Mouse (Mus musculus): ENCODE measurements at regions not wholly inside any gene's neighbourhood (a gene's known extent, or its start where the extent isn't known, plus 50 kb on each side); places are given as distances from the start of the nearest gene placed in this dataset.

DNA sequence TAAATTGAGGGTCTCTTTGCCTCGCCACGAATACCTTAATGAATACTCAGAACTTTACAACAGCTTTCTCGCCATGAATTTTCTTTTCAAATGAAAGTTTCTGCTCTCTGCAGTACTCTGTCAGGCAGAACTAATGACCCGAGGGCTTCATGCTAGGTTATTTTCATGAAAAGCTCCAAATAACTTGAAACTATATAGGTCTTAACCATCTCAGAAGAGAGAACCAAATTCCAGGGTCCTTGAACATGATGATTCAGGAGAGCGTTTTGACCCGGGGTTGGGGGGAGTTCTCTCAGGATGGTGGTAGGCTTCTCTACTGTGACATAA lies 558.8 kb upstream of the Mpdz start:
- Histone ChIP-seq H3K9ac (ENCODE audit: insufficient read depth, low read depth, low read length, poor library complexity, severe bottlenecking) (no peak overlapping the region), H3K4me1 (ENCODE audit: control insufficient read depth in 2 of 2, insufficient read depth in 2 of 2, low read length in 2 of 2, poor library complexity in 1 of 2) (no peaks in the 10 kb centered on the region), H3K27ac (ENCODE audit: insufficient read depth, low read depth, low read length, poor library complexity, severe bottlenecking) (no peak overlapping the region), H3K9me3 (ENCODE audit: control insufficient read depth, insufficient read depth, low read depth, low read length) (no peaks in the 10 kb centered on the region), H3K4me3 (ENCODE audit: insufficient read depth in 1 of 2, low read depth in 1 of 2, low read length in 2 of 2, poor library complexity in 1 of 2, severe bottlenecking in 1 of 2) (no peak overlapping the region), H3K36me3 (ENCODE audit: control insufficient read depth, insufficient read depth, low read length, poor library complexity, severe bottlenecking) (no peaks in the 10 kb centered on the region)
- DNase-seq (ENCODE audit: low read depth, low spot score) = no peak
- no peak for TF ChIP-seq CHD2 (IDR thresholded peaks at IDR 0.05; ENCODE audit: low read depth, low read length)
- TF ChIP-seq HCFC1 (IDR thresholded peaks at IDR 0.05; ENCODE audit: borderline replicate concordance, insufficient read depth, low read length) = no peak
- no peak for TF ChIP-seq ZC3H11A (IDR thresholded peaks at IDR 0.05; ENCODE audit: borderline replicate concordance, low read depth, low read length)
- TF ChIP-seq MAFK (IDR thresholded peaks at IDR 0.05; ENCODE audit: insufficient read depth, low read depth, low read length) = no peak
- TF ChIP-seq ZNF384 (IDR thresholded peaks at IDR 0.05; ENCODE audit: low read depth, low read length) = no peak
- in situ Hi-C loops (cut with MboI; ENCODE audit: low sequenced_read_pairs in 2 of 2, unreplicated experiment in 2 of 2) = no loop called here

DNA sequence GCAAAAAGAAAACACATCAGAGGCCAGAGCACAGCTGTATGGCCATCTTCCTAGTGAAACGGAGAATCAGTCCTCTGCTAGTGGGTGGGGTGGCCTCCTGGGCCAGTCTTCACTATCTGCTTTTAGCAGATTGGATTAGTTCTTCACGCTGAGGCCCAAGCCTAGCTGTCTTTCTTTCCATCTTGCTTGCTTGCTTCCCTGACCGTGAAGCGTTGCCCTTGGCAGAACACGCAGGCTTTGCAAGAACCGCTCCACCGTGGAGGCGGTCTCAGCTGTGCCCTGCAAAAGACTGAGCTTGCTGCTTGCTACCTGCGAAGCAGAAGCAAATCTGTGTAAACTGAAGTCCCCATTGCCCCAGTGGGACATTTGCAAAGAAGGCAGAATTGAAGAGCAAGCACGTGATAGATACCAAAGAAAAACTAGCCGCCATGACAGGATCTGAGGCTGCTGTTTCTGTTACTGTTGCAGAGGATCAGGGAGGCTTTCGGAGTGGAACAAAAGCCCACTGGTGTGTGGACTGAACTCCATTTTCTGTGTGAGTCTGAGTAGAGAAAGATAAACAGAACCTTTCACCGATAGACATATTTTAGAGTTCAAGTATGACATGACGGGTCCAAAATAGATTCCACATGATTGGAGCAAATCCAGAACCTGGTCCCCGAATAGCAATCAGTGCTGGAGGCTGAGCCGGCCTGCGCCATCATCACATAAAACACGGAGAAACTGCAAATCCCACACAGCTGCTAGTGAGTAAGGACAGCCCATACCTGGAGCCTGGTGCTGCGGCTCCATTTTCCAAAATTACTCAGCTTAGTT lies 558.2 kb upstream of the Mpdz start:
- H3K9me3 ChIP-seq (ENCODE audit: control insufficient read depth, insufficient read depth, low read depth, low read length) = no peaks in the 10 kb centered on the region
- H3K36me3 ChIP-seq (ENCODE audit: control insufficient read depth, insufficient read depth, low read length, poor library complexity, severe bottlenecking) = no peaks in the 10 kb centered on the region
- H3K4me1 ChIP-seq (ENCODE audit: control insufficient read depth in 2 of 2, insufficient read depth in 2 of 2, low read length in 2 of 2, poor library complexity in 1 of 2) = no peaks in the 10 kb centered on the region
- in situ Hi-C loops (cut with MboI; ENCODE audit: low sequenced_read_pairs in 2 of 2, unreplicated experiment in 2 of 2) = no loop called here
- H3K9ac ChIP-seq (ENCODE audit: insufficient read depth, low read depth, low read length, poor library complexity, severe bottlenecking) = no peak overlapping the region
- TF ChIP-seq CHD2 (IDR thresholded peaks at IDR 0.05; ENCODE audit: low read depth, low read length) = no peak
- TF ChIP-seq ZNF384 (IDR thresholded peaks at IDR 0.05; ENCODE audit: low read depth, low read length) = no peak
- TF ChIP-seq HCFC1 (IDR thresholded peaks at IDR 0.05; ENCODE audit: borderline replicate concordance, insufficient read depth, low read length) = no peak
- TF ChIP-seq MAFK (IDR thresholded peaks at IDR 0.05; ENCODE audit: insufficient read depth, low read depth, low read length) = no peak
- TF ChIP-seq ZC3H11A (IDR thresholded peaks at IDR 0.05; ENCODE audit: borderline replicate concordance, low read depth, low read length) = no peak
- no peak overlapping the region for H3K27ac ChIP-seq (ENCODE audit: insufficient read depth, low read depth, low read length, poor library complexity, severe bottlenecking)
- H3K4me3 ChIP-seq (ENCODE audit: insufficient read depth in 1 of 2, low read depth in 1 of 2, low read length in 2 of 2, poor library complexity in 1 of 2, severe bottlenecking in 1 of 2) = no peak overlapping the region
- no peak for DNase-seq (ENCODE audit: low read depth, low spot score)

DNA sequence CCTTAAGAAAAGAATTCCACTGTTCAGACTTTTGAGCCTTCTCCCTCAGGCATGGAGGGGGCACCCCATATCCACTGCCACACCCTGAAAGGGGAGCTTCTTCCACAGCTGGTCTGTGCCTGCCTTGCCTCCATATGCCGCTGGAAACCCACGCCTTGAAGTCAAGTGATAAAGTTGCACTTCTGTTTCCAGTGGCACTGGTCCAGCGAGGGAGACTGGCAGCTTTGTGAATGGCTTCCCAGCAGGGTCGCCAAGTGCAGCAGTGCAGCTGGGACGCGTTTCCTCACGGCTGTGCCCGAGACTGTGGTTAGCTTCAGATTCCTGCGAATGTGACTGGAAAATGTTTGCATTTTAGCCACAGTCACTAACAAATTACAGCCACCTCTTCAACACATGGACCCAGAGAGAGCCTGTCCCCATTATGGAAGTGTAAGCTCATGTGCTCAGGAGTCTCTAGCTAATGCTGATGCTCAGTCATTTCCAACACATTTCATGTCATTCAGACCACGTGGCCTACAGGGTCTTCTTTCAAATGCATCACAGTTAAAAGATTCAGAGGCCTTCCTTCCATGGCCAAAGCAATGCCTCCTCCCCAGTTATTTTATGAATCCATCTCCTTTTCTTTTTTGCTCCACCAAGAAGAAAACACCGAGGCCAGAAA lies 557.2 kb upstream of the Mpdz start:
- TF ChIP-seq CHD2 (IDR thresholded peaks at IDR 0.05; ENCODE audit: low read depth, low read length) (no peak), MAFK (IDR thresholded peaks at IDR 0.05; ENCODE audit: insufficient read depth, low read depth, low read length) (no peak), HCFC1 (IDR thresholded peaks at IDR 0.05; ENCODE audit: borderline replicate concordance, insufficient read depth, low read length) (no peak), ZNF384 (IDR thresholded peaks at IDR 0.05; ENCODE audit: low read depth, low read length) (no peak), ZC3H11A (IDR thresholded peaks at IDR 0.05; ENCODE audit: borderline replicate concordance, low read depth, low read length) (no peak)
- Histone ChIP-seq H3K27ac (ENCODE audit: insufficient read depth, low read depth, low read length, poor library complexity, severe bottlenecking) (no peak overlapping the region), H3K36me3 (ENCODE audit: control insufficient read depth, insufficient read depth, low read length, poor library complexity, severe bottlenecking) (no peaks in the 10 kb centered on the region), H3K4me3 (ENCODE audit: insufficient read depth in 1 of 2, low read depth in 1 of 2, low read length in 2 of 2, poor library complexity in 1 of 2, severe bottlenecking in 1 of 2) (no peak overlapping the region), H3K9ac (ENCODE audit: insufficient read depth, low read depth, low read length, poor library complexity, severe bottlenecking) (no peak overlapping the region), H3K4me1 (ENCODE audit: control insufficient read depth in 2 of 2, insufficient read depth in 2 of 2, low read length in 2 of 2, poor library complexity in 1 of 2) (no peaks in the 10 kb centered on the region), H3K9me3 (ENCODE audit: control insufficient read depth, insufficient read depth, low read depth, low read length) (no peaks in the 10 kb centered on the region)
- DNase-seq (ENCODE audit: low read depth, low spot score) = no peak
- in situ Hi-C loops (cut with MboI; ENCODE audit: low sequenced_read_pairs in 2 of 2, unreplicated experiment in 2 of 2) = no loop called here

DNA sequence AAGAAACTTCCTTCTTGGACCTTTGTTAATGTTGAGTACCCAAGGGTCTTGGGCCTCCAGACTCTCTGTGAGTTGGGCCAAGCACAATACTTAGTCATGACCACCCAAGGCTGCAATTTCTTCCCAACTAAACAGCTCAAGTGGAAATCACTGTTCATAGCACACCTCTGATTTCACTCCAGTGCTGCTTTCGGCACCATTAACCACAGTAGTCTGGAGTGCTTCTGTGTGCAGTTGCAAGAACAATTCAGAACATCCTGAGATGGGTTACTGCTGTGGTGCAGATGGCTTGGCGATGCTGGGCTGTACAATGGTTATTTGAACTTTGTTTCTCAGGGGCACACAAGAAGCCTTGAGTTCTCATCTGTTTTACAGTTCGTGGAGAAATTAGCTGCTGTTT lies 556.5 kb upstream of the Mpdz start:
- Histone ChIP-seq H3K4me3 (ENCODE audit: insufficient read depth in 1 of 2, low read depth in 1 of 2, low read length in 2 of 2, poor library complexity in 1 of 2, severe bottlenecking in 1 of 2) (no peak overlapping the region), H3K4me1 (ENCODE audit: control insufficient read depth in 2 of 2, insufficient read depth in 2 of 2, low read length in 2 of 2, poor library complexity in 1 of 2) (no peaks in the 10 kb centered on the region), H3K9me3 (ENCODE audit: control insufficient read depth, insufficient read depth, low read depth, low read length) (no peaks in the 10 kb centered on the region), H3K27ac (ENCODE audit: insufficient read depth, low read depth, low read length, poor library complexity, severe bottlenecking) (no peak overlapping the region), H3K36me3 (ENCODE audit: control insufficient read depth, insufficient read depth, low read length, poor library complexity, severe bottlenecking) (no peaks in the 10 kb centered on the region), H3K9ac (ENCODE audit: insufficient read depth, low read depth, low read length, poor library complexity, severe bottlenecking) (no peak overlapping the region)
- no peak for TF ChIP-seq ZC3H11A (IDR thresholded peaks at IDR 0.05; ENCODE audit: borderline replicate concordance, low read depth, low read length)
- TF ChIP-seq MAFK (IDR thresholded peaks at IDR 0.05; ENCODE audit: insufficient read depth, low read depth, low read length) = no peak
- no peak for TF ChIP-seq ZNF384 (IDR thresholded peaks at IDR 0.05; ENCODE audit: low read depth, low read length)
- no peak for TF ChIP-seq CHD2 (IDR thresholded peaks at IDR 0.05; ENCODE audit: low read depth, low read length)
- no peak for TF ChIP-seq HCFC1 (IDR thresholded peaks at IDR 0.05; ENCODE audit: borderline replicate concordance, insufficient read depth, low read length)
- in situ Hi-C loops (cut with MboI; ENCODE audit: low sequenced_read_pairs in 2 of 2, unreplicated experiment in 2 of 2) = no loop called here
- no peak for DNase-seq (ENCODE audit: low read depth, low spot score)
